Mouse (Mus musculus) gastrocnemius, postnatal 4 days (tissue): ENCODE measurements at regions not wholly inside any gene's neighbourhood (a gene's known extent, or its start where the extent isn't known, plus 50 kb on each side); places are given as distances from the start of the nearest gene placed in this dataset.
A peak's percentile ranks its signal among the peaks of the same experiment; 100 is the strongest.
"Not testable (repeated sequence)": the region's sequence is repeated elsewhere in the genome, so short reads cannot be mapped to it uniquely, and the experiment has no call there.

Source experiments
- DNase-seq, 2 experiments: peaks; one replicate each; pipeline ENCODE4 v3.0.0; 2021 to 2022; ENCODE audit warnings: low spot score in 2 of 2, mixed read lengths in 2 of 2

DNA sequence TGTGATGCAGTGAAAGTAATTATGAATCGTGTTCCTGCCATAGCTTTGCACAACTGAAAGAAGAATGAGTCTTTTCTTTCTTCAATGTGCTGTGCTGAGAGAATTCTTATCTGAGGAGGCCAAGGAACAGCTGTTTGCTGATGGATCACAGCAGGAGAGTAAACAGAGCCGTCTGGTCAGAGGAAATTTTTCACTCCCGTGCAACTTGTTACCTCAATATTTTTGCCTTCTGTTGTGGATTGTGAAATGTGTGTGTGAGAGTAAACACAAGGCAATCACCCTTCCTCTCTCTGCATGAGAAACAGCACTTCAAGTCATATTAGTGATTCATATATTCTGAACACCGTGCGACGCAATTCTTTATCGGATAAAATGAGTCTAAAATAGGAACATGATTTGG lies 171.9 kb downstream of the Epm2a start:
- no peak for DNase-seq

DNA sequence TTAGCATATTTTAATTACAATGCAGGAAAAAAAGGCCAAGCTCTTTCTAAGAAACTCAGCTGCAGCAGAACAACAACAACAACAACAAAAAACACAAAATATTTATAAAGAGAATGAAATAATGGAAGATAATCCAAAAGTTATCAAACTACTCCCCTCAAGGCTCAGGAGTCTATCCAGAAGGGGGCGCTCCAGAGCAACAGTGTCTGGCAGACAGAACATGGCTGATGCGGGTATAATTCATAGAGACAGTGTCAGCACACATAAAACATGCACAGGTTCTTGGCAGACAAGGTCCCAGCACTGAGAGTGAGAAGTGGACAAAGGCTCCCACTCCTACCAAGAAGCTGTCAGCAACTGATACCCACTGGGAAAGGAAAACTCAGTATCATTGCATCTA lies 173.9 kb downstream of the Epm2a start:
- DNase-seq, result no peak

- no peak for DNase-seq
These were observed 188.1 kb downstream of the Epm2a start for GRCm38 (mm10) chr10:11531343-11531742.

DNA sequence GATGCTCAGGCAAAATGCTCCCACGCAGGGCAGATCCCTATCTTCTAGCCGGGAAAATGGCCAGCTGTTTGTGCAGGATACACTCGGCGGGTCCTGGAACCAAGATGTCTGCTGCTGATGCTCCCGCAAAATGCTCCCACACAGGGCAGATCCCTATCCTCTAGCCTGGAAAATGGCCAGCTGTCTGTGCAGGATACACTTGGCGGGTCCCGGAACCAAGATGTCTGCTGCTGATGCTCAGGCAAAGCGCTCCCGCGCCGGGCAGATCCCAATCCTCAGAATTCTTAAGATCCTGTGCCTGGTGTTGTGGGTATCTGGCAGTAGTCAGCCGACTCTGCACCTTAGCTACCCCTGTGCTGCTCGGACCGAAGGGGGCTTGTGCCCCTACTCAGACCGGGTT lies 212.2 kb downstream of the Epm2a start:
- DNase-seq, result not testable (repeated sequence)

DNA sequence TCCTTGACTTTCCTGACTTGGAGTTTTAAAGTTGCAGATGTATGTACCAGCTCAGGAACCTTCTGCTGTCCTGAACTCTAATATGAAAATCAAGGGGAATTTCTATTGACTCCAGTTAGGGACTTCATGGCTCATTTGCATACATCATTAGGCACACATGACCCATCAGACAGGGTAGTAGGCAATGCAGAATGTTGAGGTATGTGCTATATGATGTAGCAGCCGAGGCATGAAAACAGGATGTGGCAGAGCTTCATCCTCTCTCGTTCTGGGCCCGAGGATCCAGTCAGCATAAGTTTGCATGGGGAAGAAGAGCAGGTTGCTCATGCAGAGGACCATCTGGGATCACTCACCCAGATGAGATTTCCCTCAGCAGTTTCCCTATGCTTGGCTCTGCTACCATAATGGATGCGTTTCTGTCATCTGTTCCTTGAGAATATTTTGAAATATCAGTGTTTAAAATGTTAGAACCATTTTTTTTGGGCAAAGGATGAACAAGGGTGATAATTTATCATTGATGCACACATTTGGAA lies 227.4 kb downstream of the Epm2a start:
- no peak for DNase-seq

GRCm38 (mm10) chr10:11608451-11608850 lies 265.2 kb downstream of the Epm2a start:
- DNase-seq, result no peak

GRCm38 (mm10) chr10:11609092-11609491 lies 265.9 kb downstream of the Epm2a start:
- not testable (repeated sequence) for DNase-seq

DNA sequence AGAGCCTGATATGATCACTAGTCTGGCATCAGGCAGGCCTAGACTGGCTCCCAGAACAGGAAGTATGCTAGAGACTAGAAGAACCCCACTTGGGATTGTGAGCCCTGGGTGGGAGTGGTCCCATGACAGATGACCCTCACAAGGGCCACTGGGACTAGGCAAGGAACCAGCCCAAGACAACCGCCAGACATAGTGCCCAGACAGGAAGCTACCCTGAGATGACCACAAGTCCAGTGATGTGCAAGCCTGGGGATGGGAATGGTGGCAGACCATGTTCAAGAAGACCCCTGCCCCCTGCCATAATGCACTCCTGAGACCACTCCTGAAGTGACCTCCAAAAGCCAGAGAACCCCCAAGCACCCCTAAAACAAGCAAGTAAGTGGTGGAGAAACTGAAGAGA lies 304.9 kb downstream of the Epm2a start:
- DNase-seq, result no peak

DNA sequence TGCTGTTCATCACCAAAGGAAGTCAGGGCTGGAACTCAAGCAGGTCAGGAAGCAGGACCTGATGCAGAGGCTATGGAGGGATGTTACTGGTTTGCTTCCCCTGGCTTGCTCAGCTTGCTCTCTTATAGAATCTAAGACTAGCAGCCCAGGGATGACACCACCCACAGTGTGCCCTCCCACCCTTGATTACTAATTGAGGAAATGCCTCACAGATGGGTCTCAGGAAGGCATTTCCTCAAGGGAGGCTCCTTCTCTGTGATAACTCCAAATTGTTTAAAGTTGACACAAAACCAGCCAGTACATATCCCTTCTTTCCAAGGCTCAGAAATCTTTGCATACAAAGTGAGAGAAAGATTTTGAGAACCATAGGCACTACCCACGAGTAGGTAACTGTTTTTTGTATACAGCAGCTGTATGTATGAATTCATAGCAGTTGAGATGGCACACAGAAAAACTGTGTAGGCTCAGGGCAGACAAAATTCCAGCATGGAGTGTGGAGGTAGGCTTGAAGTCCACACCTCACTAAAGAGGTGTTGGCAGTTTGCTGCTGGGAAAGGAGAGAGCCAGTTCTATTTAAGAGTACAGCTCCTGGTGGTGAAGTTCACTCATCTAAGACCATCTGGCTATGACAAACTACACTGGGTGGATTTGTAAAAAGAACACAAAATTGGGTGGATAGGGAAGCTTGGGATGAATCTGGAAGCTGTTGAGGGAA lies 317.0 kb downstream of the Epm2a start:
- no peak for DNase-seq

- no peak for DNase-seq
These were observed 318.6 kb downstream of the Epm2a start for GRCm38 (mm10) chr10:11661660-11662250.

DNA sequence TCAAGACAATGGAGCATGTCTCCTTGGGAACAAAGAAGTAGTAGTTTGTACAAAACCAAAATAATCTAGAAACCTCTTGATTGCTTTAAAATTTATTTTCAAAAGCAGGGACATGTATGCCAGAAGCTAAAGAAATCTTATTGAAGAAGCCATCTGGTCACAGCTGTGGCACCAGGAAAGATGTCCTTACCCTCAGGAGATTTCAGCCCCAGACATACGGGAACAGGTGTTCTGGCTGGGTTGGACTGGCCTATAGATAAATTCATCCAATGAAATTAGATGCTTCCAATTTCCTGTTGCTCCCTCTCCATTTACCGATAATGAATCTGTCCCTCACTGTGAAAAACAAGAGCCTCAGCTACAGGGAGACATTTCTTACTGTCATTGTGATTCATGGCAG lies 366.5 kb downstream of the Epm2a start:
- no peak for DNase-seq

DNA sequence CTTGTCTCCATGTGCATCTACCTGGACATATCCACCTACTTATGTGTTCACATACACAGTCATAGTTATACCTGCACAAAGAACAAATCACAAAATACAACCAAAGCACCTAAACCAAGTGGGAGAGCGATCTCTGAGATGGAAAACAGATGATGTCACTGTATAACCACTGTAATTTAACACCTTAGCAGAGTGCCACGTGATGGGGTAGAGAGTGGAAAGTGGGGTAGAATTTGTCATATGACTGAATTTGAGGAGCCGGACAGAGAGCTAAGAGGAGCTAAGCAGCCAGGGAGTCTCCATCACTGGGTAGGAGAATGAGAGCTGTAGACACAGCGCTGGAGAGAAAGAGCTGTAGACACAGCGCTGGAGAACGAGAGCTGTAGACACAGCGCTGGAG lies 381.6 kb downstream of the Epm2a start:
- no peak for DNase-seq

DNA sequence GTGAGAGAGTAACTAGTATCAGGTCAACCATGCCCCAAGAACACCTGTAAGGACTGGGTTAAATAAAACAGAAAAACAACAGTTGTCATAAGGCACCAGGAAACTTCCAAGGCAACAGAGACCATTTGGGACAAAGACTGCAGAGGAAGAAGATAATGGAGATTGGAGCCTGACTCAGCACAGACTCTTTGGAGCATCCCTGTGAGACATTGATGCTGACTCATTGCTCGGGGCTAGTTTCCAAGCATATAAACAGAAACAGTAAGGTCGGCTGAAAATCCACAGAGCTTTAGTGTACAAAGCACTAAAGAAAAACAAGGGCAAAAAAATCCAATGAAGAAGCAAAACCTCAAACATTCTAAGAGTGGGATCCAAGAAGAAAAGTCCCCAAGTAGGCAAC lies 386.3 kb downstream of the Epm2a start:
- no peak for DNase-seq

GRCm38 (mm10) chr10:11739574-11740368 lies 396.6 kb downstream of the Epm2a start:
- DNase-seq, result no peak

GRCm38 (mm10) chr10:11745587-11745986 lies 402.4 kb downstream of the Epm2a start:
- DNase-seq, result no peak

- DNase-seq, result no peak
These were observed 403.8 kb downstream of the Epm2a start for GRCm38 (mm10) chr10:11746959-11747358.

DNA sequence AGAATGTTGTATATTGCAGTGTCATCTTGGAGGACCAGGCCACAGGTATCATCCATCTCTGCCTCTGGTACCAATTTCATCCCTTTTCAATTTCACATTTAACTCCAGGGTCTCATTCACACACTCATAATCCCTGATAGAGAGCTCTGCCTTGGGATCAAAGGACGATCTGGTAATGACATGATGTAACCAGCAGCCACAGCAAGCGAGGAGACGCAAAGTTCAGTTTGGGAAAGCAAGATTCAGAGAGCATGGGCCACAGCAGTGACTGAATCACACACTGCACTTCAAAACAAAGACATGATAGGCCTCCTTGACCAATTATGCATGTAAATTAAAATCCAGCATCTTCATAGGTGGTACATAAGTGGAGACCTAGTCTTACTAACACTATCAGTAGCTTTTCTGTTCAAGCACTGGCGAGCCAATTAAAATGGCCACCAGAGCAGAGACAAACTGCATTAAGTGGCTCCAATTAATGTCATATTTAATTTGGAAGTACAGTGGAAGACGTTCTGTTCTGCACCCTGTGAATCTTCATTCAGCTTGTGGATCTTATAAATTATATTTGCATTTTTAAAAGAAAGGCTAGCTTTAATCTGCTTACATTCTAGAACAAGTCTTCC lies 412.0 kb downstream of the Epm2a start:
- DNase-seq, result no peak

GRCm38 (mm10) chr10:11777894-11778293 lies 434.7 kb downstream of the Epm2a start:
- DNase-seq, result no peak

GRCm38 (mm10) chr10:11780302-11780701 lies 437.1 kb downstream of the Epm2a start:
- peak in 1 of 2 experiments; percentile 1 for DNase-seq

GRCm38 (mm10) chr10:11787240-11787639 lies 444.0 kb downstream of the Epm2a start:
- no peak for DNase-seq

DNA sequence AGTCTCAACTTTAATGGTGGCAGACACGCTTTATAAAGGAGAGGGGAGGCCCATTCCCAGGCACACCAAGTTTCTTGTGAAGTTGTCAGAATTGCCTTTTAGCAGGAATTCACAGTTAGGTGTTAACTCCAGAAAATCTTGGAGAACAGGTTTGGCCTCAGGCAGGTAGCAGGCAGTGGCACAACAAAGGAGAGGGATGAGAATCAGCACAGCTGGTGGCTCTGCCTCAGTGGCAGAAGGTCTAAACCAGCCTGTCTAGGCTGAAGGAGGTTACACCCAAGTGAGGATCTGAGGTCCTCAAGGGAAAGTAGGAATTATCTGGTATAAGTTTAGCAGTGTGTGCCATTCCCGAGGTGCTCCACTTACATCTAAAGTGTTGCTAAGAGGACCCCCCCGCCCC lies 456.3 kb downstream of the Epm2a start:
- DNase-seq, result no peak
